Mouse (Mus musculus) v-Abl transformed pro-B cells (cell line): ENCODE results near the gene Cdhr3.

Source experiments
- in situ Hi-C, 2 experiments: fragments of 400-800 bp; cut with MboI; formaldehyde crosslinking; loops; one replicate each; pipeline ENCODE4 v1.15.1; 2025; ENCODE audit not compliant: unreplicated experiment in 2 of 2

Cdhr3 gene

DNA sequence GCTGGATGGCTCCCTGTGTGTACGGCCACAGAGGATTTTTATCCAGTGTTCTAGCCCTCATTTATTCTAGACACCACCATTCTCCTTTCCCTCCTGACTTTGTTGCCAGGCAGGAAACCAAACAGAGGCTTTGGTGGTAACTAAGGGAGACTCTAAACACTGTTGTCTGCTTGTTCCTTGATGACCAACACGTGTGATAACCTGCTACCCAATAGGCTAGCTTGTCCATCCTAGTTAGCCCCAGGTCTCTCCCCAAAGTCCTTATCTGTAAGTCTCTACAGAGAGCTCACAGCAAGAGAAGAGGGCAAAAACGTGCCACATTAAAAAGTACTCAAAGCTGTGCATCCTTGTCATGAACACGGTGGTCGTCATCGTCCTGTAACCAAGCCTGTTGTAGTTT lies at the start of gene Cdhr3:
Cdhr3 (minus strand) TSS at position 101 of the 400 bp plus-strand sequence.
- in situ Hi-C loops, result no loop called here

DNA sequence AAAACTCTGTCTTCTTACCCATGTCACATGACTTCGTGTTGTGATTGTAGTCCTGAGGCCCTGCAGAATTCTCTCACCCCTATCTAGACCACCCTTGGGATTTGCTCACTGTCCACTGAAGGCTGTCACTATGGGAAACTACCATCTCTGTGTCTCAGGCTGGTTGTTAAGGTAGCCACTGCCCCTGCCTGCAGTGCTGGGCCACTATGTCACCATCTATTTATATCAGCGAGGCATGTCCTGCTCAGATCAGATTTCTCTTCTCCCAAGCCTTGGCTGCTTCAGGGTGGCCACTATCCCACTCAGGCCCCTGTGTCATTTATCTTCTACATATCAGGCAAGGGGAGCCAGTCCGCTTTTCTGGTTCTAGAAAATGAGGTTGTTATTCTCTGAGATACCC lies 46.4 kb upstream of the Cdhr3 start:
- in situ Hi-C loops, result no loop called here

DNA sequence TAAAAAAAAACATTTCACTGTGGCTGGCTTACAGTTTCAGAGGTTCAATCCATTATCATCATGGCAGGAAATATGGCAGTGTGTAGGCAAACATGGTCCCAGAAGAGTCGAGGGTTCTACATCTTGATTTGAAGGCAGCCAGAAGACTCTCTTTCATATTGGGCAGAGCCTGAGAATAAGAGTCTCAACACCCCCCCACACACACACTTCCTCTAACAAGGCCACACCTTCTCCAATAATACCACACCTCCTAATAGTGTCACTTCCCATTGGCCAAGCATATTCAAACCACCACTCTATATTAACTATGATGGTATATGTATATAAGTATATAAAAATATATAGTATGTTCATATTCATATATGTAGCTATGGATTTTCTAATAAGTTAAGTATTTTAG lies 45.2 kb upstream of the Cdhr3 start:
- in situ Hi-C loops, result no loop called here

DNA sequence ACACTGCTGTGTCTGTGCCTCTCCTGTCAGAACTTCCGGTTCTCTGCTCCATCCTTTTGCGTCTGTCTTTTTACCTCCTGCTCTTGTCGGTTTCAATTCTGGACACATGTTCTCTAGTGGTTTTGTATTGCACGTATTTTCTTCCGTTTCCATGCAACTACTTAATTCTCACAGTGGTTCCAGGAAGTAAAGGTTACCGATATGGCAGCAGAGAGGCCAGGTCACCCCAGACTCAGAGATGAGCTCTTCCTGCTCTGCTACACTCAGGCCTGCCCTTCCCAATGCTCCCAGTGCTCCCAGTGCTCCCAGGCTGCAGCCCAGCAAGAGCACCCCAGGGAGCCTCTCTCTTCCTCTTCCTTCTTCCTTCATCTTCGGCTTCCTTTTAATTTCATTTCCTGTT lies 39.1 kb upstream of the Cdhr3 start:
- in situ Hi-C loops, result no loop called here

DNA sequence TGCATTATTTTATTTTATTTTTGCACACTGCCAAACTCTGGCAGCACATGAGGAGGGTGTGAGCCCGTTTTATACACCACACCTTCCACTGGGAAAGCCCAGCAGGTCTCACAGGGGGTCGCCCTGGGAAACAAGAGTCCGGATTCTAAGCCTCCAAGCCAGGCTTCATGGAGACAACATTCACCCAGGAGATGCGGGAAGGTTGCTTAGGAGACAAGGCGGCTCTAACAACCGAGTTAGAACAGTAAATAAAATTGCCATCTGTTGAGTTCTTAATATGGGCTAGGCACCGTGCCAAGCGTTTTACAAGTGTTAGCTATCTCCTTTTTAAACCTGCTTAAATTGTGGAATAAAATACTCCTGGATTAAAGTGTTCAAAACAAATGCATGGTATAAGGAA lies 37.7 kb upstream of the Cdhr3 start:
- in situ Hi-C loops, result no loop called here

DNA sequence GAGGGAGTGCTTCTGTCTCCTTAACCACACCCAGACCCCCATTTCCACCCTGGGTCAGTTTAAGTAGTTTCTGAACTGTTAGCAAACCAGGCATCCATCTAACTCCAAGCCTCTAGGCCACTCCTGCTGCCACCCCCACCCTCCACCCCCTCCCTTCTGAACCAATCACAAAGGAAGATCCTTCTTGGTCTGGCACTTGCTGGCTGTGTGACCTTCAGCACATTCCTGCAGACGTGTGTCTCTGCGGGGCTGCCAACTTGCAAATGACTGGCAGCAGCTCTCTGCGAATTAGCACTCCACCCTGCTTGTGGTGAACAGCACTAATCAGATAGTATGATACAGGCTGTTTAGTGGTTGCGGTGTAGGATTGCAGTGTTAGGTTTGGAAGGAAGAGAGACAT lies 36.7 kb upstream of the Cdhr3 start:
- in situ Hi-C loops, result no loop called here

DNA sequence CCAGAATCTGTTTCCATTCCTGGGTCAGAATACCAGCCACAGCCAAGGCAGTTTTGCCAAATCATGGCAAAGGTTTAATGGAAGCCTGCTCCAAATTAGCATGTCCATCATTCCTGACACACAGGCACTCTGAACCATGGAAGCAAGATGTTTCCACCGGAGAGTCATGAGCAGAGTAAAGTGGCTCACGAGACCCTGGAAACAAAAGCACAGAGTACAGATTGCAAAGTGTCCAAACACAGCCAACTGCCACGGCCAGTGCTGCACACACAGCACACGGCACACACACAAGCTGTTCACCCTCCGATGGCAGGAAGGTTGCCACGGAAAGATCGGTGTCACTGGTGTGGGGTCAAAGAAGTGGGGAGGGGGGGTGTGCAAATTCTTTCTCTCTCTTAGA lies 36.0 kb upstream of the Cdhr3 start:
- in situ Hi-C loops, result no loop called here

DNA sequence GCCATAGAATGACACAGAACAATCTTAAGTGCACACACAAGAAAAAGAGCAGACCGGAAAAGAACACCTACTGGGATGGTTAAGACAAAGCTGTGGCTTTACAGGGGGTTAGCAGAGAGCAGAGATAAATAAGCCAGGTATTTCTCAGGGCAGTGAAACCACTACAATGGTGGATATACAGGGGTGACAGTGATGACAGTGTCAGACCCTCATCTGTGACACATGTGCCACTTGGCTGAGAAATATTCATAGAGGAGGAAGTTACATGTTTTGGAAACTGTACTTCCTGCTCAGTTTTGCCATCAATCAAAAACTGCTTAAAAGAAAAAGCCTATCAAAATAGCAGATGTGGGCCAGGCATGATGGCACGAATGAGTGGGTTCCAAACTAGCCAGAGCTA lies 35.4 kb upstream of the Cdhr3 start:
- in situ Hi-C loops, result no loop called here

DNA sequence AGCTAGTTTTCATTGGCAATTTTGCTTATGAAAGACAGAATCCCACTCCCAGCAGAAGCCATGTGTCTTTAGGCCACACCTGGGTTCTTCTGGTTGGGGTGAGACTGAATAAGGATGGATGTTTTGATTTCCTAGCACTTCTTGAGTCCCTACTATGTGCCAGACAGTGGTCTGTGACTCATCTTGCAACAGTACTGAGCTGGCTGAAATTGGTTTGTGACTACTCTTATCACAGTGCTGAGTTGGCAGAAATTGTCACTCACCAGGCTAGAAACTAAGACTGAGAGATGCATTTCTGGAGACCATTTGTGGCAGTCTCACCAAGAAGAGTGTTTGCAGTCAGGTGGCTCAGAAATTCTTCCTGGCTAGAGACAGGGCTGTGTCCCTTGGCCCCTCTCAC lies 33.6 kb upstream of the Cdhr3 start:
- in situ Hi-C loops, result no loop called here

DNA sequence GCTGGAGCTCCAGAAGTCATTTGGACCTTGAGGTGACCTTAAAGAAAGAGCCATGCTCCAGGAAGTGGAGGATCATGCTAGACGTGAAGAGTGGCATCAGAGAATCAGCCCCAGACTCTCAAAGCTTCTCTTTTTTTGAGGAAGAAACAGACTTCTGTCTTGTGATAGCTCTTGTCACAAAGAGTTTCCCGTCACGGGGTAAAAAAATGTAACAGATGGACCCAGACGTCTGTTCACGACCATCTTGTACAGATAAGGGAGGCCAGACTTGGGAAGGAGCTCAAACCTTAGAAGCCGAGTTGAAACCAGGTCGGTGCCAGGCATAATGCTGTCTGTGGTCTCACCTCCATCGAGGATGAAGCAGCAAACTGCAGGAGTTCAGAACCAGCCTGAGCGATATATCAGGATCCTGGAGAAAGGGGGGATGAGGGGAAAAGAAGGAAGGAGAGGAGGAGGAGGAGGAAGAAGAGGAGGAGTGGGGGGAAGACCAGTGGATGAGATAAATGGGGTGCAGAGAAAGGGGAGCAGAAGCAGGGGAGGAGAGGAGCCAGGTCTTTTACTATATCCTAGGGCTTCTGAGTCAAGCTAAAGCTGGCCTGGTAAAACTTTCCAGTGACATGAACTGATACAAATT lies 33.0 kb upstream of the Cdhr3 start:
- in situ Hi-C loops, result no loop called here

DNA sequence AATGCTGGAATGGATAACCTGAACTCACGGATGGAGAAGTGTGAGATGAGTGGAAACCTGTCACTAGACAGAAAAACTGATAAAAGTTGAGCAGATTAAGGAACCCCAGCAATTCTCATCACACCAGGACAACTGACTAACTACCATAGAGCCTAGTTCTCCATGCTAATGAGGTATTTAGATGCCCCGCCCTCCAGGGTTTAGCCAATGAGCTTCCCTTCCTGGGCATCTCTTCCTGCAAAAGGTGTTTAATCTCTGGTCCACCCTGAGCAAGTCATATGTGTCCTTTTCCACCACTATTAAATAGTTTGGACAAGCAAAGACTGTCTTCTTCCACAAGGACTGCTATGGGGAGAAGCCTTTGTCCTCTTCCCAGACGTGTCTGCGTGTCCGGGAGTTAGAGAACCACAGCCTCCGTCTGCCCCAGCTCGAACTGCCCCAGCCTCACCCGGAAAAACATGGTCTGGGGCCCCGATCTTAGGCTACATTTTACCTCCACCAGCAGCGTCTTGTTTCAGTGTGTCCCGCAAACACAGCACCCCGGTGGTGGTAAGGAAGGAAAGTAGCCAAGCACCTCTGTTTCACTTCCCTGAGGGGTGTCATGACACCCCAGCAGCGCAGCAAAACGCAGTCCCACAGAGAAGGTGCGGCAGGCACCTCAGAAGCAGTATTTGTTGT lies 26.1 kb upstream of the Cdhr3 start:
- in situ Hi-C loops, result no loop called here

DNA sequence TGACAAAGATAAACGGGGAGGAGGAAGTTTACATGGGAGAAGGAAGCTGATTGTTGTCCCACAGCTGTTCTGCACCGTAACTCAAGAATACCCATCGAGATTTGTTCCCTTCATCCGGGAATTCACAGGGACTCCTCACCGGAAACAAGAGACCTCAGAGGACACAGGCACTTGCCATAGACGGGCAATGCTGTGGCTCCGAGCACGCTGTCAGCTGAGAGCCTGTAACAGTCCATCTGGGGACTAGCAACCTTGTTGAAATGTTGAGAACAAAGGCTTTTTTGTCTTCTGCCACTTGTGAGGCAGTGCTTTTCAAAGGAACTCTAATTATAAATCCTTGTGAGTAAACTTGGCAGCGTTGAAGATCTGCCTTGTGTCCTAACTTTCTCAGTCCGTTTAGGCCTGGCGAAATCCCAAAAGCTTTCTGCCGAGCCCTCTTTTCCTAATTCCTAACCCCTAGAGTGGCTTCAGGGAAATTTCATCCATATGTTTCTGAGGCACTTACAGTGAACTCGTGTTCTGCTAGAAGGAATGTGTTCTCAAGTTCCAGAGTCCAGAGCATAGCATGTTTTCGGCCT lies 18.3 kb upstream of the Cdhr3 start:
- in situ Hi-C loops, result no loop called here

DNA sequence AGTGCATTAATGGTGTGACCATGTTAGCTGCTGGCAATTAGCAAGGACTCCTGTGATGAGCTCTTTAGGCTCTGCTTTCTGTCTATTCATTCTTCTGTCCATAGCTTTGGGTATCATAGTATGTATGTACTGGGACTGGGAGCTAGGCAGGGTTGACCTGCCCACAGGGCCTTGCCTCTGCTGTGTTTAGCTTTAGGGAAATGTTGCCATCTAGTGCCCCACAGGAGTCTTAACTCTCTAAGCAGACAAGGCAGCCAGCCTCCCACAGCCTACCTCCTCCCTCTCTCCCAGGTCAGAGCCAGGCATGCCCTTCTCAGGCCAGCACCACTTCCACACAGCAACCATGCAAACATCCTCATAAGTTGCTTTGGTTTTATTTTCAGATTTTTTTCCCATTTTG lies 16.9 kb upstream of the Cdhr3 start:
- in situ Hi-C loops, result no loop called here

DNA sequence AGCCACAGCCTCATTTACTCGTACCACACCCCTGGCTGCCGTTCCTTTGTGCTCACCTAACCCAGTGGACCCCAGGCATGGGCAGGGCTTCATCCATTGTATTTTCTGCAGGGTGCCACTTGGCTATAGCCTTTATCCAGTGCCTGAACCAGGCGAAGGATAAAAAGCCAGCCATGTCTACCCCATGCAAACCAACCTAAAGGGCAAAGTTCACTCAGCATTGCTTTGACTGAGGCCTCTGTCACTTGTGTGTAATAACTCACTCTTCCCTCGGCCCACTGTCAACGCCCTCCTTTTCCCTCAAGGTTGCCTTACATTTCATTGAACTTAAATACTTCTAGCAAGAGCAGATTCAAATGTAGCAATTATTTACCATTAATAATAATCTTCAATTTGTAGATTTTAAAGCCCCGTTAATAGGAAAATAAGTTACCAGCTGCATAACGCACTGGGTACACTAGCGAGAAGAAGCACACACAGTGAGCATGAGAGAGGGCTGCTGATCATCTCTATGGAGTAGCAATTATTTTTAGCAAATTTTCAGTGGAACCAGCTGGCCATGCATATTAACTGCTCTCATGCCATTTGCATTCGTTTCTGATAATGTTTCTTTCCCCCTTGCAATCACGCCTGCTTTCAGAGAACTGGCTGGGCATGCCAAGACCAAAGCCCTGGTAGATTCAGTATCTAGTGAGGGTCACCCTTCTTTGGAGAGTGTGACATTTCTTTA lies 13.9 kb upstream of the Cdhr3 start:
- in situ Hi-C loops, result no loop called here

DNA sequence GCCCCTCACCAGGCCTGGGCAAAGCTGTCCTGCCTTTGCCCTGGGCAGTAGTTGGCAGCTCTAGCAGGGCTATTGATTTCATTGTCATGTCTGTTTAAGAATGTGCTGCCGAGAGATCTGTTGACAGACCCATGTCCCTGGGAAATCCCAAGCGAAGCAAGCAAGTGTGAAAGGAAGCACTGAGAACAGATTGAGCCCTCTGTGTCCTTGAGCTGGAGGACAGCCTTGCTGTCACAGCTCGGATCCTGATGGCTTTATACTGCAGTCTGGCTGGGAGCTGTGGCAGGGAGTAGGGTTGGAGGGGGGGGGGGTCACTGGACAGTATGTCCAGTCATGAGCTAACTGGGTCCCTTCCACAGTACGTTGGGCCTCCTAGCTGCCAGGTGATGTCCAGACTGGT lies 13.0 kb upstream of the Cdhr3 start:
- in situ Hi-C loops, result no loop called here

DNA sequence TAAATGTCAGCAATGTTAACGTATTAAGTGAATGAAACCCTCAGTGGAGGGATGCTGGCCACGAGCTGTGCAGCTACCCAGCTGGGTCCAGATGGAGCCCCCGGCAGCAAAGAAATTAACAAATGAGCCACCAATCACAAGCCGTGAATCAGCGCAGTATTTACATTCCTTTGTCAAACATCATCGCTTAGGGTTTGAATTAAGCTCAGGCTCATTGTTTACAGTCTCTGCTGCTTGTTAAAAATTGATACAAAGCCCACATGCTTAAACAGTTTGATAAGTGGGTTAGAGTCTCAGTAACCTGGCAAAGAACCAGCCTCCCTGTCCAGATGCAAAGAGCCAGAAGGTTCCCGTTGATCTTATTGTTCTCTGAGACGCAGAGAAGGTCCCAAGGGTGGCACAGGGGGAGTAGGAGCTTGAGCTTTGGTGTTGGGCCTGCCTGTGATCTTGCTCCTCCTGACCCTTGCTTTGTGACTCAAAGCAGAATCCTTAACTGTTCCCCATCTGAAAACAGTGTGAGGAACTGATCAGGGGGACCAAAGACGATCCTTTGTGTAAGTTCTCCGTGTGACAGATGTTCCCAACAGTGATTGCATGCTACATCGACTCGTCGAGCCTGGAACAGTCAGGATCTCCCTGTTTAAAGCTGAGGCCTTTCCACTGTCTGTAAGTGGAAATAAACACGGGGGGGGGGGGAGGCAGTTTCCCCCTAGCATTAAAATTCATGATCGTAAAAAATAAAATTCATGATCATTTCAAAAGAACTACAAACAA lies 9.9 kb upstream of the Cdhr3 start:
- in situ Hi-C loops, result no loop called here

DNA sequence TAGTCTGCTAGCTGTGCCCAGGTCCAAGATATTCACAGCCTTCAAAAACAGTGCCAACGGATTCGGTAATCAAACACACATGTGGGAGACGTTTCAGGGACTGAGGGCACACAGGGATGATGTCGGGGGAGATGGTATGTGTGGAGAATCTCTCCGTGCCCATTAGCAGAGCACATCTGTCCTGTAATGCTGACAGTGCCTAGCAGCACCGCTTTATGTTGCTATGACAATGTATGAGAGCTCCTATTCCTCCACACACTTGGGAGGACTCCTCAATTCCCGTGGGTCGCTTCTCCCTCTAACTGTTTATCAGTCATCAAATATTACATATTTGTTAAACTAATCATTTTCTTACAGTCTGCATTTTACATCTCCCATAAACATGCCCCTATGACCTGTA lies 9.0 kb upstream of the Cdhr3 start:
- in situ Hi-C loops, result no loop called here

DNA sequence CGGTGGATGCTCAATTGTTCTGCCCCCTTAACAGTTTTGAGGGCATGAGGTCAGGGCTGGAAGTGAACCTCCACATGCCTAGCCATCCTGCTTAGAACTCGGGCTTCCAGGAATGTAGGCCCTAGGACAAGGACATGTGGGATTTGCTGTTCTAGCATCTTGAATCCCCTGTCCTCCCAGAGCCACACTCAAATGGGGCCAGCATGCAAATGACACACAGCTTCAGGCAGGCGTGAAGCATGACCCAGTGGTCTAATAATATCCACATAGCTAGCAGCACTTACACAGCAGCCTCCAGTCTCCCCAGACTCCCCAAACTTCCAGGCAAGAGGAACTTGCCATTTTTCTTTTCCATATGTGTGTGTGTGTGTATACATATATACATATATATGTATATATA lies 3.3 kb upstream of the Cdhr3 start:
- in situ Hi-C loops, result no loop called here

DNA sequence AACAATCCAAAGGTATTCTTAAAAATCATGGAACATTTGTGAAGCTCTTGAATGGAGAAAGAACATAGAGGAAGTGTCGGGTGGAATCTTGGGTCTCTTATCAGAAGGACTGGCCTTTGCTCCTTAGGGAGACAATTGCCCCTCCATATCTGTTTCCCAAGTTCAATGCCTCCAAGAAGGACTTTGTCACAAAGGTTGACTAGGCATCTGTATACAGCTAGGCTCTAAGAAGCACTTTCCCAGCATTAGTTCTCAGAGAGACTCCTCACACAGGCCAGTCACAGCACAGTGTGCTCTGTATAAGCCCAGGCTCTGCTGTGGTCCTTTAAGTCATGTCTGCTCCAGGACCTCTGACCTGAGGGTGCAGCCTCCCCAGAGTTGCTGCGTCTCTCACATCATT lies 479 bp downstream of the Cdhr3 start:
- in situ Hi-C loops, result no loop called here

DNA sequence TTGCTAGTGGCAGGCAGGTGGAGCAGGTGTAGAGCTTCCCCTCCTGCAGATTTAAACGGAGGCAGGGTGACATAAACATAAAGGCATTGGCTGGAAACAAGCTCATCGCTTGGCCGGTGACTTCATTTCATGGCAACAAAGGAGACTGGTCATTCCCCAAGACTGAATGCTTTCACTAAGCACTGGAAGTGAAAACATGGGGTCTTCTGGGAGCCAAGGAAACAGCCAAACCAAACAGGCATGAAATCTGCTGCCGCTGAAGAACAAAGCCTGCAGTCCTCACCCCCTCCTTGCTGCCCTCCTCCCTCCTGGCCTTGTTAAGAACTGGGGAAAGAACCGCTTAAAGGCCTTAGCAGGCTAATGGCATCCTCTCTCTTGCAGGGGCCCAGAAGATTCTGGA lies 6.5 kb downstream of the Cdhr3 start:
- in situ Hi-C loops, result no loop called here

DNA sequence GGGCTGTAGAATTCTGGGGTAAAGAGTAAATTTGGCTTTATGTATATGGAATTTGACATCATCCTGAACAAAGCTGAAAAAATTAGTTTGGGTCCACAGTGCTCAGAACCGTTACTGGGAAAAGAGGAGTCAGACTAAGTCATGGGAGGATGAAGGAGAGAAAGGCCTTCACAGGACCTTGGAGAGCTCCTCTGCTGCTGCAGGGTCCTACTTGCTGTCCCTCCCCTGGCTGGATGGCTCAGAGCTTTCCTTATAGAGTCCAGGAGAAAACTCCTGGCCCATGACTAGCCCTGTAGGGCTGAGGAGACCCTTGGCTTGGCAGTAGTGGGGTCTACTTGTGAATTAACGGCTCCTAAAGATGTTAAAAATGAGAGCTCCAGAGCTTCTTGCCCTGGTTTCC lies 8.0 kb downstream of the Cdhr3 start:
- in situ Hi-C loops, result no loop called here
